Mouse (Mus musculus) adrenal gland, adult (tissue): ENCODE data around the gene Grpel1.

Experiments used
- DNase-seq, 2 experiments: peaks; one replicate each; pipeline ENCODE4 v3.0.0; 2022 to 2023; ENCODE audit warnings: low spot score in 1 of 2; ENCODE audit not compliant: inconsistent age in 2 of 2

Gene Grpel1

GRCm38 (mm10) chr5:36460712-36461111 is 4.1 kb upstream of the Grpel1 start:
- no peak for DNase-seq

- no peak for DNase-seq
Observed at GRCm38 (mm10) chr5:36461231-36461630, 3.6 kb upstream of the Grpel1 start.

- peak; percentile 77 to 94 for DNase-seq
Observed at GRCm38 (mm10) chr5:36462810-36463209, 2.0 kb upstream of the Grpel1 start.

- DNase-seq, result peak in 1 of 2 experiments; percentile 41
Observed at GRCm38 (mm10) chr5:36463391-36463790, 1.4 kb upstream of the Grpel1 start.

- DNase-seq, result peak in 1 of 2 experiments; percentile 62
Observed at GRCm38 (mm10) chr5:36465889-36466288, 1.1 kb downstream of the Grpel1 start.

GRCm38 (mm10) chr5:36471206-36471605 is 6.4 kb downstream of the Grpel1 start:
- DNase-seq, result no peak

GRCm38 (mm10) chr5:36472876-36473655 is 8.3 kb downstream of the Grpel1 start:
- peak in 1 of 2 experiments; percentile 75 for DNase-seq

GRCm38 (mm10) chr5:36474283-36474682 is 9.5 kb downstream of the Grpel1 start:
- peak; percentile 64 to 87 for DNase-seq

- DNase-seq, result no peak
Observed at GRCm38 (mm10) chr5:36477486-36477885, 12.7 kb downstream of the Grpel1 start.

GRCm38 (mm10) chr5:36478540-36479420 is 14.0 kb downstream of the Grpel1 start:
- DNase-seq, result peak; percentile 57 to 82

GRCm38 (mm10) chr5:36479735-36480134 is 14.9 kb downstream of the Grpel1 start:
- DNase-seq, result peak in 1 of 2 experiments; percentile 62

GRCm38 (mm10) chr5:36480398-36480797 is 15.6 kb downstream of the Grpel1 start:
- no peak for DNase-seq

- DNase-seq, result no peak
Observed at GRCm38 (mm10) chr5:36481114-36481513, 16.3 kb downstream of the Grpel1 start.

GRCm38 (mm10) chr5:36483203-36484101 is 18.7 kb downstream of the Grpel1 start:
- peak; percentile 64 to 86 for DNase-seq

- peak; percentile 99 for DNase-seq
Observed at GRCm38 (mm10) chr5:36484171-36484990, 19.6 kb downstream of the Grpel1 start, which contains the start of the genes Tada2b and Ccdc96. Gene Tada2b, minus strand, starts transcription at chr5:36484285. Gene Ccdc96, plus strand, starts transcription at chr5:36484588.

- no peak for DNase-seq
Observed at GRCm38 (mm10) chr5:36485306-36485705, 20.5 kb downstream of the Grpel1 start.

GRCm38 (mm10) chr5:36489225-36489624 is 24.4 kb downstream of the Grpel1 start:
- peak; percentile 56 to 80 for DNase-seq

GRCm38 (mm10) chr5:36493919-36494318 is 29.1 kb downstream of the Grpel1 start:
- DNase-seq, result no peak

- DNase-seq, result no peak
Observed at GRCm38 (mm10) chr5:36494709-36495108, 29.9 kb downstream of the Grpel1 start.

GRCm38 (mm10) chr5:36505235-36505634 is 40.4 kb downstream of the Grpel1 start:
- DNase-seq, result no peak
